8 mouse cellular contexts compared by ENCODE assay signal in genomic region chr13:23700786-23701520, GRCm38 (mm10). TPM values are rescaled to one million over a fixed set of nuclear protein-coding genes. Genes with fewer than 3 reads are reported as not detected.
DNase-seq lines count a peak whose midpoint lies in the region; ATAC-seq lines count a peak whose summit lies in the region.

No protein-coding gene starts in this region.

- H3K27ac ChIP-seq in embryonic facial prominence, embryonic 12.5 days: no peak overlapping the region
- 0 out of 2 replicates have a peak overlapping the region, but pooled peaks have one; percentile 45 for H3K27ac ChIP-seq in kidney, embryonic 15.5 days
- H3K27ac ChIP-seq in limb, embryonic 15.5 days: no peak overlapping the region
- H3K27ac ChIP-seq in stomach, embryonic 15.5 days: no peak overlapping the region

- no peak overlapping the region for H3K4me2 ChIP-seq in embryonic facial prominence, embryonic 12.5 days (replicated peaks)
- no peak overlapping the region for H3K4me2 ChIP-seq in kidney, embryonic 15.5 days
- H3K4me2 ChIP-seq in limb, embryonic 15.5 days: no peak overlapping the region
- no peak overlapping the region for H3K4me2 ChIP-seq in stomach, embryonic 15.5 days

- WGBS in embryonic facial prominence, embryonic 12.5 days: 33% methylated on average over 8 of the region's 8 CpGs
- 28% methylated on average over 8 of the region's 8 CpGs for WGBS in kidney, embryonic 15.5 days
- WGBS in limb, embryonic 15.5 days: 34% methylated on average over 8 of the region's 8 CpGs
- 24% methylated on average over 8 of the region's 8 CpGs for WGBS in stomach, embryonic 15.5 days

- no peaks in the 10 kb centered on the region for H3K36me3 ChIP-seq in embryonic facial prominence, embryonic 12.5 days
- H3K36me3 ChIP-seq in kidney, embryonic 15.5 days: no peaks in the 10 kb centered on the region
- no peaks in the 10 kb centered on the region for H3K36me3 ChIP-seq in limb, embryonic 15.5 days
- no peaks in the 10 kb centered on the region for H3K36me3 ChIP-seq in stomach, embryonic 15.5 days

- no peak overlapping the region for H3K4me3 ChIP-seq in embryonic facial prominence, embryonic 12.5 days
- H3K4me3 ChIP-seq in kidney, embryonic 15.5 days (replicated peaks): no peak overlapping the region
- H3K4me3 ChIP-seq in limb, embryonic 15.5 days: no peak overlapping the region
- H3K4me3 ChIP-seq in stomach, embryonic 15.5 days (replicated peaks): no peak overlapping the region

- peak; percentile 83 for DNase-seq in A20 (ENCODE audit: low read depth, low spot score)
- peak; percentile 81 for DNase-seq in adrenal gland, adult 2 months
- DNase-seq in heart, adult 8-10 months (ENCODE audit: low spot score): peak; percentile 88

- no peaks in the 10 kb centered on the region for H3K9me3 ChIP-seq in embryonic facial prominence, embryonic 12.5 days
- no peaks in the 10 kb centered on the region for H3K9me3 ChIP-seq in kidney, embryonic 15.5 days (replicated peaks)
- no peaks in the 10 kb centered on the region for H3K9me3 ChIP-seq in limb, embryonic 15.5 days
- H3K9me3 ChIP-seq in stomach, embryonic 15.5 days: no peaks in the 10 kb centered on the region

- H3K4me1 ChIP-seq in embryonic facial prominence, embryonic 12.5 days: peaks cover 7% of the 10 kb centered on the region; the same call in 1 of the 2 replicates
- peaks cover 14% of the 10 kb centered on the region for H3K4me1 ChIP-seq in kidney, embryonic 15.5 days
- H3K4me1 ChIP-seq in limb, embryonic 15.5 days: peaks cover 14% of the 10 kb centered on the region
- H3K4me1 ChIP-seq in stomach, embryonic 15.5 days: peaks cover 4% of the 10 kb centered on the region; the same call in 1 of the 2 replicates

- no peak overlapping the region for H3K9ac ChIP-seq in embryonic facial prominence, embryonic 12.5 days
- no peak overlapping the region for H3K9ac ChIP-seq in kidney, embryonic 15.5 days
- H3K9ac ChIP-seq in limb, embryonic 15.5 days: no peak overlapping the region
- no peak overlapping the region for H3K9ac ChIP-seq in stomach, embryonic 15.5 days

- H3K27me3 ChIP-seq in embryonic facial prominence, embryonic 12.5 days: no peaks in the 10 kb centered on the region
- no peaks in the 10 kb centered on the region for H3K27me3 ChIP-seq in kidney, embryonic 15.5 days
- H3K27me3 ChIP-seq in limb, embryonic 15.5 days: no peaks in the 10 kb centered on the region
- H3K27me3 ChIP-seq in stomach, embryonic 15.5 days (replicated peaks): no peaks in the 10 kb centered on the region

- ATAC-seq in embryonic facial prominence, embryonic 12.5 days (ENCODE audit: insufficient number of reproducible peaks, insufficient read depth, low FRiP score, low TSS enrichment): peak; percentile 52; the same call in 1 of the 2 replicates
- ATAC-seq in kidney, embryonic 15.5 days (replicated peaks; ENCODE audit: low FRiP score): peak; percentile 55
- peak; percentile 54; the same call in 1 of the 2 replicates for ATAC-seq in limb, embryonic 15.5 days (ENCODE audit: insufficient number of reproducible peaks, low FRiP score, low TSS enrichment, low read depth)
- ATAC-seq in monocyte, adult 5-6 weeks (replicated peaks; ENCODE audit: insufficient number of reproducible peaks, low FRiP score, low TSS enrichment, poor library complexity, severe bottlenecking): peak; percentile 77
- ATAC-seq in stomach, embryonic 15.5 days (ENCODE audit: insufficient read depth, low FRiP score, low read depth): peak; percentile 50

RNA-seq across cellular contexts. Expression of gene Hist1h4c, which starts 2.7 kb away (rescaled TPM):
- 10 to 100 TPM; 70.2 to 84.7 TPM for total RNA-seq in adrenal gland, adult 2 months (2021)
- polyA plus RNA-seq in adrenal gland, adult 2 months (2012; rRNA removed): 1.7 and 2.8 TPM in 2 replicates
- 10.5 and 13.6 TPM in 2 replicates for polyA plus RNA-seq in embryonic facial prominence, embryonic 12.5 days (2016; fragmentation: Nextera tagmentation; extraction: Ambion mirVana)
- 10 to 100 TPM; 37.9 to 55.9 (median 45.3) TPM for total RNA-seq in heart, adult 8-10 months (2022)
- 7.5 and 8.5 TPM in 2 replicates for polyA plus RNA-seq in kidney, embryonic 15.5 days (2015; fragmentation: Nextera tagmentation; extraction: Ambion mirVana)
- polyA plus RNA-seq in limb, embryonic 15.5 days (2015; fragmentation: Nextera tagmentation; extraction: Ambion mirVana): 3.2 and 4.0 TPM in 2 replicates
- 82.1 to 150 TPM (median 93.5 TPM) in 3 replicates for total RNA-seq in monocyte, adult 5-6 weeks (2017)
- 4.0 and 6.1 TPM in 2 replicates for polyA plus RNA-seq in stomach, embryonic 15.5 days (2015; fragmentation: Nextera tagmentation; extraction: Ambion mirVana)

RNA-seq across cellular contexts. Expression of gene Hist1h1t, which starts 5.3 kb away (rescaled TPM):
- not detected for total RNA-seq in adrenal gland, adult 2 months (2021)
- polyA plus RNA-seq in adrenal gland, adult 2 months (2012; rRNA removed): not detected in 2 replicates
- polyA plus RNA-seq in embryonic facial prominence, embryonic 12.5 days (2016; fragmentation: Nextera tagmentation; extraction: Ambion mirVana): 0.24 and 0.25 TPM in 2 replicates
- total RNA-seq in heart, adult 8-10 months (2022): under 1 TPM in 1 of 4 experiments, not detected in 3; 0.30 TPM
- polyA plus RNA-seq in kidney, embryonic 15.5 days (2015; fragmentation: Nextera tagmentation; extraction: Ambion mirVana): 0.31 TPM in 1 of 2 replicates, not detected in the other
- 0.20 TPM in 1 of 2 replicates, not detected in the other for polyA plus RNA-seq in limb, embryonic 15.5 days (2015; fragmentation: Nextera tagmentation; extraction: Ambion mirVana)
- not detected in 3 replicates for total RNA-seq in monocyte, adult 5-6 weeks (2017)
- 0.19 TPM in 1 of 2 replicates, not detected in the other for polyA plus RNA-seq in stomach, embryonic 15.5 days (2015; fragmentation: Nextera tagmentation; extraction: Ambion mirVana)

RNA-seq across cellular contexts. Expression of gene Hfe, which starts 9.7 kb away (rescaled TPM):
- 10 to 100 TPM; 22.3 to 33.0 TPM for total RNA-seq in adrenal gland, adult 2 months (2021)
- 27.9 and 30.3 TPM in 2 replicates for polyA plus RNA-seq in adrenal gland, adult 2 months (2012; rRNA removed)
- polyA plus RNA-seq in embryonic facial prominence, embryonic 12.5 days (2016; fragmentation: Nextera tagmentation; extraction: Ambion mirVana): 3.2 and 3.5 TPM in 2 replicates
- 10 to 100 TPM; 58.1 to 66.0 (median 61.5) TPM for total RNA-seq in heart, adult 8-10 months (2022)
- 6.4 and 7.7 TPM in 2 replicates for polyA plus RNA-seq in kidney, embryonic 15.5 days (2015; fragmentation: Nextera tagmentation; extraction: Ambion mirVana)
- polyA plus RNA-seq in limb, embryonic 15.5 days (2015; fragmentation: Nextera tagmentation; extraction: Ambion mirVana): 7.3 and 10.3 TPM in 2 replicates
- total RNA-seq in monocyte, adult 5-6 weeks (2017): 90.6 to 170 TPM (median 150 TPM) in 3 replicates
- polyA plus RNA-seq in stomach, embryonic 15.5 days (2015; fragmentation: Nextera tagmentation; extraction: Ambion mirVana): 7.9 and 8.8 TPM in 2 replicates

RNA-seq across cellular contexts. Expression of gene Hist1h2bc, which starts 17.0 kb away (rescaled TPM):
- 100 to 1,000 TPM; 143 to 210 TPM for total RNA-seq in adrenal gland, adult 2 months (2021)
- polyA plus RNA-seq in adrenal gland, adult 2 months (2012; rRNA removed): 308 and 343 TPM in 2 replicates
- 35.4 and 35.6 TPM in 2 replicates for polyA plus RNA-seq in embryonic facial prominence, embryonic 12.5 days (2016; fragmentation: Nextera tagmentation; extraction: Ambion mirVana)
- 10 to 100 TPM; 74.6 to 82.2 (median 76.6) TPM for total RNA-seq in heart, adult 8-10 months (2022)
- 65.3 and 71.8 TPM in 2 replicates for polyA plus RNA-seq in kidney, embryonic 15.5 days (2015; fragmentation: Nextera tagmentation; extraction: Ambion mirVana)
- 47.2 and 57.0 TPM in 2 replicates for polyA plus RNA-seq in limb, embryonic 15.5 days (2015; fragmentation: Nextera tagmentation; extraction: Ambion mirVana)
- total RNA-seq in monocyte, adult 5-6 weeks (2017): 28.7 to 101 TPM (median 49.7 TPM) in 3 replicates
- 104 and 105 TPM in 2 replicates for polyA plus RNA-seq in stomach, embryonic 15.5 days (2015; fragmentation: Nextera tagmentation; extraction: Ambion mirVana)

RNA-seq across cellular contexts. Expression of gene Hist1h2ac, which starts 17.2 kb away (rescaled TPM):
- total RNA-seq in adrenal gland, adult 2 months (2021): 1 to 10 TPM; 2.0 to 2.5 TPM
- polyA plus RNA-seq in adrenal gland, adult 2 months (2012; rRNA removed): 0.34 and 0.87 TPM in 2 replicates
- polyA plus RNA-seq in embryonic facial prominence, embryonic 12.5 days (2016; fragmentation: Nextera tagmentation; extraction: Ambion mirVana): 1.3 TPM in 2 replicates
- 1 to 10 TPM; 1.1 to 1.6 (median 1.3) TPM for total RNA-seq in heart, adult 8-10 months (2022)
- polyA plus RNA-seq in kidney, embryonic 15.5 days (2015; fragmentation: Nextera tagmentation; extraction: Ambion mirVana): 1.3 and 1.5 TPM in 2 replicates
- 0.76 and 0.78 TPM in 2 replicates for polyA plus RNA-seq in limb, embryonic 15.5 days (2015; fragmentation: Nextera tagmentation; extraction: Ambion mirVana)
- total RNA-seq in monocyte, adult 5-6 weeks (2017): 5.0 to 8.9 TPM (median 8.3 TPM) in 3 replicates
- 1.9 and 2.4 TPM in 2 replicates for polyA plus RNA-seq in stomach, embryonic 15.5 days (2015; fragmentation: Nextera tagmentation; extraction: Ambion mirVana)
